Mouse (Mus musculus) hindbrain, embryonic 12.5 days (tissue): ENCODE results near the gene Ltk. TPM values are rescaled to one million over a fixed set of nuclear protein-coding genes. Genes with fewer than 3 reads are reported as not detected.
A peak's percentile ranks its signal among the peaks of the same experiment; 100 is the strongest.

Experiments
- ATAC-seq: fragments of 200-750 bp; cut with Nextera tagmentation; 2 replicates; pipeline ENCODE4 v1.8.0; 2017; ENCODE audit warnings: moderate TSS enrichment; ENCODE audit not compliant: low FRiP score
- H3K27ac ChIP-seq: fragments of 300-500 bp; sonication (generic); 2 replicates; pipeline ENCODE4 v1.5.1; 2016; ENCODE audit warnings: mild to moderate bottlenecking
- H3K27me3 ChIP-seq: fragments of 300-500 bp; sonication (generic); 2 replicates; pipeline ENCODE4 v1.6.1; 2016; ENCODE audit warnings: mild to moderate bottlenecking
- H3K36me3 ChIP-seq: fragments of 300-500 bp; sonication (generic); 2 replicates; pipeline ENCODE4 v1.6.1; 2016; ENCODE audit warnings: mild to moderate bottlenecking
- H3K4me1 ChIP-seq: fragments of 300-500 bp; sonication (generic); 2 replicates; pipeline ENCODE4 v1.6.1; 2016
- H3K4me2 ChIP-seq: fragments of 300-500 bp; sonication (generic); replicated peaks from 2 replicates; pipeline ENCODE4 v1.6.1; 2016; ENCODE audit warnings: mild to moderate bottlenecking
- H3K4me3 ChIP-seq: fragments of 300-500 bp; sonication (generic); 2 replicates; pipeline ENCODE4 v1.5.1; 2016; ENCODE audit warnings: mild to moderate bottlenecking
- H3K9ac ChIP-seq: fragments of 300-500 bp; sonication (generic); 2 replicates; pipeline ENCODE4 v1.6.1; 2016; ENCODE audit warnings: mild to moderate bottlenecking, moderate library complexity
- H3K9me3 ChIP-seq: fragments of 300-500 bp; sonication (generic); replicated peaks from 2 replicates; pipeline ENCODE4 v1.6.1; 2016; ENCODE audit warnings: mild to moderate bottlenecking
- whole genome bisulfite sequencing: fragments of 180-500 bp; shearing (Covaris S2); methylation state at CpG from one replicate; pipeline ENCODE4 v1.1.7; 2016; 5-methylcytosine and 5-hydroxymethylcytosine counted together
- polyA plus RNA-seq: library from polyadenylated mRNA; unstranded; fragments of >200 nt; fragmentation: Nextera tagmentation; extraction: Ambion mirVana; gene quantifications from 2 replicates; pipeline ENCODE4 v1.2.1, GENCODE M21; 2016

Gene Ltk
- polyA plus RNA-seq, 1 experiment from 2014 or later: 0.34 TPM

GRCm38 (mm10) chr2:119757601-119758100 is 2.6 kb downstream of the Ltk start:
- 2% methylated on average over 31 of the region's 31 CpGs for WGBS
- Histone ChIP-seq H3K4me2 (peak overlapping the region; percentile 90), H3K36me3 (no peaks in the 10 kb centered on the region), H3K27me3 (peaks cover 91% of the 10 kb centered on the region), H3K9me3 (no peaks in the 10 kb centered on the region), H3K4me1 (peaks cover 16% of the 10 kb centered on the region), H3K9ac (peak overlapping the region; percentile 59), H3K4me3 (peak overlapping the region; percentile 49), H3K27ac (no peak overlapping the region)
- ATAC-seq: peak; percentile 47

- H3K36me3 ChIP-seq: no peaks in the 10 kb centered on the region
- WGBS: 80% methylated on average over 13 of the region's 13 CpGs
- ATAC-seq: no peak
These were observed 11.0 kb downstream of the Ltk start for GRCm38 (mm10) chr2:119749260-119749659.

GRCm38 (mm10) chr2:119747554-119747953 is 12.7 kb downstream of the Ltk start:
- H3K27me3 ChIP-seq: peaks cover 71% of the 10 kb centered on the region

More at GRCm38 (mm10) chr2:119749260-119749659, 11.0 kb downstream of the Ltk start:
- no peak overlapping the region for H3K4me3 ChIP-seq
- H3K27ac ChIP-seq: no peak overlapping the region
- H3K27me3 ChIP-seq: peaks cover 69% of the 10 kb centered on the region
- no peak overlapping the region for H3K4me2 ChIP-seq
- H3K9me3 ChIP-seq: no peaks in the 10 kb centered on the region
- H3K4me1 ChIP-seq: peaks cover 6% of the 10 kb centered on the region
- H3K9ac ChIP-seq: no peak overlapping the region

GRCm38 (mm10) chr2:119745281-119745680 is 14.9 kb downstream of the Ltk start:
- no peaks in the 10 kb centered on the region for H3K36me3 ChIP-seq
- no peak overlapping the region for H3K27ac ChIP-seq
- 13% methylated on average over 1 of the region's 1 CpGs for WGBS
- H3K4me3 ChIP-seq: no peak overlapping the region
- peaks cover 34% of the 10 kb centered on the region for H3K4me1 ChIP-seq
- H3K27me3 ChIP-seq: peaks cover 68% of the 10 kb centered on the region
- no peak overlapping the region for H3K4me2 ChIP-seq
- no peak overlapping the region for H3K9ac ChIP-seq
- no peak for ATAC-seq
- H3K9me3 ChIP-seq: no peaks in the 10 kb centered on the region

More at GRCm38 (mm10) chr2:119747554-119747953, 12.7 kb downstream of the Ltk start:
- Histone ChIP-seq H3K4me2 (no peak overlapping the region), H3K4me3 (no peak overlapping the region), H3K4me1 (peaks cover 22% of the 10 kb centered on the region), H3K9ac (no peak overlapping the region), H3K27ac (no peak overlapping the region), H3K36me3 (no peaks in the 10 kb centered on the region), H3K9me3 (no peaks in the 10 kb centered on the region)
- WGBS: 80% methylated on average over 7 of the region's 7 CpGs
- ATAC-seq: no peak

DNA sequence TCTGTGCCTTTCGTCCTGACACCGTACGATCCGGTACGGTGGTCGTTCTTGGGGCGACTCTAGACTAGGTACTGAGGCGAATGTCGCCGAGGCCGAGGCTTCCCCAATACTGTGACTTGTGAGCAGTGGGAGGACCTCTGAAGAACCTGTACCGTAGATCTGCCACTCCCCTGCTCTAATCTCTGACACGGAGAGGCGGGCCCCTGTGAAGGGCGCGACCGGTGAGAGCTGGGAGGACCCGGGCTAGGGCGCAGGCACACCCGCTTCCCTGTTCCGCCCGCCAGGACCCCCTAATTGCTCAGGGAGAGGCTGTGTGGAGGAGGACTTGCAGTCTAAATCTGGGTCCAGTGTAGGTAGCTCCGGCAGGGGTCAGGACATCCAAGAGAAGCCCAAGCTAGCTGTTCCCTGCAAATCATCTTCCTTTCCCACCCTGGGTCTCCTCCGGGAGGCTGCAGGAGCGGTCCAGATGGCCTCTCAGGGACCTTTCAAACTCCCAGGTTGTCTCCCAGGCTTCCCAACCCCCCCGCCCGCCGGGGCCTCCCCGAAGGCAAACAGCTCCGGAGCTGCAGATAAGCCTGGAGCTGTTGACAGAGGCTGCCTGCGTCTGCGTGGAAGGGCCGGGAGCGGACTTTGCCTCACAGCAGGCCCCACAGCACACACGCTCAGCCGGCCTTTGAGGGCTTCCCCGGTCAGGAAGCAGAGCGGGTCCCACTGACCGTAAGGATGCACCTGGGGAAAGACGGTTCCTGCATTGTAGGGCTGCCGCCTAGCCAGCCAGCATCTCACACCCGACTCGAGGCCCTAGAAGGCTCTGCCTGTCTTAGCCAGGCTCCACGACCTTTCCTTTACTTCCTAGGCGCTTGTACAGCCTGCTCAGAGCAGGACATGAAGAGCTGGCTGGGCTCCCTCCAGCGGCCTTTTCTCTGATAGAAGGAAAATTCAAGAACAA is 15.8 kb downstream of the Ltk start:
- peak overlapping the region; percentile 58 for H3K4me3 ChIP-seq
- H3K4me1 ChIP-seq: peaks cover 34% of the 10 kb centered on the region
- no peak overlapping the region for H3K27ac ChIP-seq
- WGBS: 3% methylated on average over 46 of the region's 46 CpGs
- 0 out of 2 replicates have a peak, but pooled peaks have one; percentile 3 for ATAC-seq
- no peaks in the 10 kb centered on the region for H3K9me3 ChIP-seq
- H3K9ac ChIP-seq: 0 out of 2 replicates have a peak overlapping the region, but pooled peaks have one; percentile 41
- peaks cover 71% of the 10 kb centered on the region for H3K27me3 ChIP-seq
- H3K4me2 ChIP-seq: peak overlapping the region; percentile 98
- H3K36me3 ChIP-seq: no peaks in the 10 kb centered on the region

DNA sequence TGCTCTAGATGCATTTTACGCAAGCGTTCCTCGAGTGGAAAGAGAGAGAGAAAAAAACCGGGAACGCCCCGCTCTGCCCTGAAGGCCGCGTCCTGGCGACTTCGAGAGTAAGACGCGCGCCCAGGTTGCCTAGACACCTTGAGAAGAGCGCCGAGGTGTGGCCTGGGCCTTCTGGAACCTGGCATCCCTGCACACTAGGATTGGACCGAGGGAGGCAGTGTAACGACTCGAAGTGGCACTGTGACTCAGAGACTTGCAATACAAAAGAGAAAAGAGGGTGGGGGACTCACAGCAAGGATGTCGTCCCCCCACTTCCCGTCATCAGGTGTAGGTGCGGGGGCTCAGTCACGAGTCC is 16.4 kb downstream of the Ltk start:
- peak overlapping the region; percentile 58; the same call in 1 of the 2 replicates for H3K4me3 ChIP-seq
- peaks cover 75% of the 10 kb centered on the region for H3K27me3 ChIP-seq
- no peak overlapping the region for H3K27ac ChIP-seq
- ATAC-seq: no peak
- H3K9me3 ChIP-seq: no peaks in the 10 kb centered on the region
- no peaks in the 10 kb centered on the region for H3K36me3 ChIP-seq
- peak overlapping the region; percentile 98 for H3K4me2 ChIP-seq
- H3K4me1 ChIP-seq: peaks cover 34% of the 10 kb centered on the region
- WGBS: 5% methylated on average over 22 of the region's 22 CpGs
- H3K9ac ChIP-seq: no peak overlapping the region

- ATAC-seq: no peak
- H3K27ac ChIP-seq: no peak overlapping the region
- H3K27me3 ChIP-seq: peaks cover 78% of the 10 kb centered on the region
- H3K4me3 ChIP-seq: peak overlapping the region; percentile 58
- peak overlapping the region; percentile 98 for H3K4me2 ChIP-seq
- 9% methylated on average over 24 of the region's 31 CpGs for WGBS
- H3K36me3 ChIP-seq: no peaks in the 10 kb centered on the region
- H3K4me1 ChIP-seq: peaks cover 34% of the 10 kb centered on the region
- no peaks in the 10 kb centered on the region for H3K9me3 ChIP-seq
- H3K9ac ChIP-seq: peak overlapping the region; percentile 64
These were observed 16.9 kb downstream of the Ltk start for GRCm38 (mm10) chr2:119743176-119743807.

DNA sequence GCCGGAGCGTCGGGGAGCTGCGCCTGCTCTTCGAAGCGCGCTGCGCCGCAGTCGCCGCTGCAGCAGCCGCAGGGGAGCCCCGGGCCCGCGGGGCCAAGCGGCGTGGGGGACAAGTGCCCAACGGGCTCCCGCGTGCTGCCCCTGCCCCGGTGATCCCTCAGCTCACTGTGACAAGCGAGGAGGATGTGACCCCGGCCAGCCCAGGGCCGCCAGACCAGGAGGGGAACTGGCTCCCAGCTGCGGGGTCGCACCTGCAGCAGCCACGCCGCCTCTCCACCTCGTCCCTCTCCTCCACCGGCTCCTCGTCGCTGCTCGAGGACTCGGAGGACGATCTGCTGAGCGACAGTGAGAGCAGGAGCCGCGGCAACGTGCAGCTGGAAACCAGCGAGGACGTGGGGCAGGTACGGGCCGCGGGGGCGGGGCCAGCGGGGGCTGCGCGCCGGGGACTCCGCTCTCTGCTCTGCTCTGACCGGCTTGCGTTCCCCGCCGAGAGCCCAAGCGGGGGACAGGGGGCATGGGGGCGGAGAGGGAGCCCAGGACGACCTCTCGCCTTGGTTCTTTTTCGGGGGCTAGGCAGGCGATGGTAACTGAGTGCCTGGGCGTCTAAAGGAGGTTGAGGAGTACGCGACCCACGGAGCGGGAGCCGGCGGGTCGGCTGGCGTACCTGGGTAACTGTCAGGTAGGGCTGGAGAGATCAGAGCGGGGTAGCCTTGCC is 17.6 kb downstream of the Ltk start:
- Histone ChIP-seq H3K4me1 (peaks cover 34% of the 10 kb centered on the region), H3K36me3 (no peaks in the 10 kb centered on the region), H3K27ac (no peak overlapping the region), H3K9ac (peak overlapping the region; percentile 64), H3K4me3 (peak overlapping the region; percentile 58), H3K4me2 (peak overlapping the region; percentile 98), H3K9me3 (no peaks in the 10 kb centered on the region), H3K27me3 (peaks cover 72% of the 10 kb centered on the region)
- ATAC-seq: peak; percentile 37
- 1% methylated on average over 62 of the region's 70 CpGs for WGBS

- H3K27me3 ChIP-seq: peaks cover 65% of the 10 kb centered on the region
- ATAC-seq: peak; percentile 77
- H3K27ac ChIP-seq: no peak within 1 kb of the TSS; the same call in 1 of the 2 replicates
These were observed 18.4 kb downstream of the Ltk start, which contains the start of gene Itpka for GRCm38 (mm10) chr2:119741581-119742411. Gene Itpka, plus strand, starts transcription at chr2:119742337.

GRCm38 (mm10) chr2:119740567-119740966 is 19.7 kb downstream of the Ltk start:
- Histone ChIP-seq H3K27me3 (peaks cover 59% of the 10 kb centered on the region), H3K4me3 (no peak overlapping the region), H3K4me1 (peaks cover 34% of the 10 kb centered on the region), H3K9ac (no peak overlapping the region), H3K27ac (no peak overlapping the region), H3K36me3 (no peaks in the 10 kb centered on the region), H3K4me2 (no peak overlapping the region), H3K9me3 (no peaks in the 10 kb centered on the region)
- WGBS: 16% methylated on average over 2 of the region's 2 CpGs
- no peak for ATAC-seq

More at GRCm38 (mm10) chr2:119741581-119742411, 18.4 kb downstream of the Ltk start, which contains the start of gene Itpka:
- under 1% methylated on average over 48 of the region's 53 CpGs for WGBS
- Histone ChIP-seq H3K9ac (peak within 1 kb of the TSS; percentile 64), H3K9me3 (no peaks in the 10 kb centered on the region), H3K36me3 (no peaks in the 10 kb centered on the region), H3K4me2 (peak within 1 kb of the TSS; percentile 98), H3K4me1 (peaks cover 34% of the 10 kb centered on the region), H3K4me3 (peak within 1 kb of the TSS; percentile 58)

GRCm38 (mm10) chr2:119737124-119737523 is 23.1 kb downstream of the Ltk start:
- Histone ChIP-seq H3K4me1 (peaks cover 8% of the 10 kb centered on the region), H3K36me3 (peaks cover 30% of the 10 kb centered on the region), H3K4me2 (no peak overlapping the region), H3K4me3 (no peak overlapping the region), H3K9ac (no peak overlapping the region), H3K27me3 (peaks cover 25% of the 10 kb centered on the region), H3K9me3 (no peaks in the 10 kb centered on the region), H3K27ac (no peak overlapping the region)
- ATAC-seq: no peak
- 28% methylated on average over 12 of the region's 12 CpGs for WGBS
